Mouse (Mus musculus) kidney, embryonic 14.5 days (tissue): ENCODE measurements around the gene Tmc2. TPM values are rescaled to one million over a fixed set of nuclear protein-coding genes. Genes with fewer than 3 reads are reported as not detected.

Source experiments
- ATAC-seq: fragments of 200-750 bp; cut with Nextera tagmentation; 2 replicates; pipeline ENCODE4 v1.8.0; 2017; ENCODE audit warnings: moderate number of reproducible peaks, mild to moderate bottlenecking, moderate TSS enrichment, moderate library complexity; ENCODE audit not compliant: low FRiP score, low TSS enrichment
- H3K27ac ChIP-seq: fragments of 300-500 bp; sonication (generic); 2 replicates; pipeline ENCODE4 v1.5.1; 2014; ENCODE audit warnings: low read depth, mild to moderate bottlenecking, low read length, moderate library complexity, mixed read lengths
- H3K27me3 ChIP-seq: fragments of 300-500 bp; sonication (generic); 2 replicates; pipeline ENCODE4 v1.6.1; 2014; ENCODE audit warnings: mild to moderate bottlenecking, low read length; ENCODE audit not compliant: control insufficient read depth, insufficient read depth
- H3K36me3 ChIP-seq: fragments of 300-500 bp; sonication (generic); 2 replicates; pipeline ENCODE4 v1.6.1; 2014; ENCODE audit warnings: low read length, mixed read lengths; ENCODE audit not compliant: control insufficient read depth, insufficient read depth
- H3K4me1 ChIP-seq: fragments of 300-500 bp; sonication (generic); 2 replicates; pipeline ENCODE4 v1.6.1; 2014; ENCODE audit warnings: low read length, mixed read lengths; ENCODE audit not compliant: control insufficient read depth, insufficient read depth
- H3K4me2 ChIP-seq: fragments of 300-500 bp; sonication (generic); replicated peaks from 2 replicates; pipeline ENCODE4 v1.6.1; 2014; ENCODE audit warnings: low read depth, mild to moderate bottlenecking, low read length
- H3K4me3 ChIP-seq: fragments of 300-500 bp; sonication (generic); 2 replicates; pipeline ENCODE4 v1.5.1; 2014; ENCODE audit warnings: mild to moderate bottlenecking, low read length
- H3K9ac ChIP-seq: fragments of 300-500 bp; sonication (generic); 2 replicates; pipeline ENCODE4 v1.6.1; 2014; ENCODE audit warnings: low read depth, mild to moderate bottlenecking, low read length, moderate library complexity
- H3K9me3 ChIP-seq: fragments of 300-500 bp; sonication (generic); 2 replicates; pipeline ENCODE4 v1.6.1; 2016; ENCODE audit warnings: low read length; ENCODE audit not compliant: control insufficient read depth
- WGBS: fragments of 180-500 bp; shearing (Covaris S2); extraction: QIAGEN DNeasy Blood & Tissue Kit; methylation state at CpG from one replicate; pipeline ENCODE4 v1.1.7; 2014; 5-methylcytosine and 5-hydroxymethylcytosine counted together
- polyA plus RNA-seq: library from polyadenylated mRNA; unstranded; fragments of >200 nt; fragmentation: Nextera tagmentation; extraction: Ambion mirVana; gene quantifications from 2 replicates; pipeline ENCODE4 v1.2.1, GENCODE M21; 2014

The Tmc2 gene
- polyA plus RNA-seq, result not detected in 2 replicates

DNA sequence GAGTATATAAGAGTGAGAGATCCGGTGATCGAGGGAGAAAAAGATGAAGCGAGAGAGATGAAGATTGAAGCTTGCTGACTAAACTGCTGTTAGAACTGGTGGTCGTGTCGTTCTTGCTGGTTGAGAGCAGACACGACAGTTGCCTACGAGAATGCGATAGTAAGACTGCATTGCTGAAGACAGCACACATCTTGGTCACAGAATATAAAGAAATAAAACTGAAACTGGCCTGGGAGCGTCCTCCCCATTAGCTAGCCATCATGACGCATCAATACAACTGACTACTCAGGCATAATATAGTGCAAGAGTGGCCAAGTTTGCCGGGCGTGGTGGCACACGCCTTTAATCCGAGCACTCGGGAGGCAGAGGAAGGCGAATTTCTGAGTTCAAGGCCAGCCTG lies at the start of gene Tmc2:
Gene Tmc2 (plus strand): TSS at position 301 of the 400 bp plus-strand sequence.
- Histone ChIP-seq H3K27ac (no peak within 1 kb of the TSS), H3K4me3 (no peak within 1 kb of the TSS), H3K4me2 (no peak within 1 kb of the TSS), H3K4me1 (no peaks in the 10 kb centered on the region), H3K9ac (no peak within 1 kb of the TSS), H3K9me3 (0 out of 2 replicates have a peak, but pooled peaks cover 3% of the 10 kb centered on the region), H3K36me3 (no peaks in the 10 kb centered on the region), H3K27me3 (no peaks in the 10 kb centered on the region)
- no peak for ATAC-seq
- 96% methylated on average over 16 of the region's 16 CpGs for WGBS

DNA sequence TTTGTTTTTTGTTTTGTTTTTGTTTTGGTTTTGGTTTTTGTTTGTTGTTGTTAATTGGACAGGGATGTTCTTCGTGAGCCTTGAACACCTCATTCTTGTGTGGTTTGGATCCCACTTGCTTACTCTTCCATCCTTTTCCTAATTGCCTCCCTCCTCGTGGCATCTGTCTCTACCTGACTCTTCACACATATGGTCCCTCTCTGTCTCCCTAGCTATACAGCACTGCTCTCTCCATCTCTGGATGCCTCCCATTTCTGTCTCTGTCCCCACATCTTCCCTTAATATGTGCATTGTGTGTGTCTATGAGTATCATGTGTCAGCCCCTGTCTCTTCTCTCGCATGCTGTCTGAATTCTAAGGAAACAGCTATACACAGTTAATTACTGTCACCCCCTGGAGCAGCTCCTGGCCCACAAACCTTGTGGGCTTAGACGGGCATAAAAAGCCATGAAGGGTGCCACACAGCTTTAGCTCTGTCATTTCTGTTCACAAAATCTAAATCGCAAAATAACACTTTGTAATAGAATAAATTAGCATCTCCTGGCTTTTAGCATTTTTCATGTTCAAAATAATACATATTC lies 48.8 kb upstream of the Tmc2 start:
- Histone ChIP-seq H3K27ac (no peak overlapping the region), H3K4me2 (no peak overlapping the region), H3K4me3 (no peak overlapping the region), H3K9me3 (no peaks in the 10 kb centered on the region), H3K4me1 (no peaks in the 10 kb centered on the region), H3K27me3 (no peaks in the 10 kb centered on the region), H3K36me3 (no peaks in the 10 kb centered on the region), H3K9ac (no peak overlapping the region)
- ATAC-seq, result no peak
- WGBS, result 78% methylated on average over 5 of the region's 5 CpGs

DNA sequence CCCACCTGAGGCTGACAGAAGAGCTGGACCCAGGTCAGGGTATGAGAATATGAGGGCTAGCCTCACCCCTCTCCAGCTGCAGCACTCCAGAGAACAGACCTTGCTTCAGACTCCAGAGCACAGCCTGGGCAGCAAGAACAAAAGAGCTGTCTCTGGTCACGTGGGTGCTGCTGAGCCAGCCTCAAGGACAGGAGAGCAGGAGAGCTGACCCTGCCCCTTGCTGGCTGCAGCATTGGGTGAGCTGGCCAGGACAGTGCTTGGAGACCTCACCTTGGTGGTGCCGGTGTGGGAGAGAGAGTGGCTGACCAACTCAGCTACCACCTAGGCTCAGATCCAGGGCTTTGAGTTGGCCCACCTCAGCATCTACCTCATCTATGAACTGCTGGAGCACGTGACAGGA lies 39.8 kb upstream of the Tmc2 start:
- Histone ChIP-seq H3K9me3 (no peaks in the 10 kb centered on the region), H3K4me1 (no peaks in the 10 kb centered on the region), H3K36me3 (no peaks in the 10 kb centered on the region), H3K27ac (no peak overlapping the region), H3K9ac (no peak overlapping the region), H3K27me3 (no peaks in the 10 kb centered on the region), H3K4me2 (no peak overlapping the region), H3K4me3 (no peak overlapping the region)
- ATAC-seq, result no peak
- 78% methylated on average over 3 of the region's 3 CpGs for WGBS

DNA sequence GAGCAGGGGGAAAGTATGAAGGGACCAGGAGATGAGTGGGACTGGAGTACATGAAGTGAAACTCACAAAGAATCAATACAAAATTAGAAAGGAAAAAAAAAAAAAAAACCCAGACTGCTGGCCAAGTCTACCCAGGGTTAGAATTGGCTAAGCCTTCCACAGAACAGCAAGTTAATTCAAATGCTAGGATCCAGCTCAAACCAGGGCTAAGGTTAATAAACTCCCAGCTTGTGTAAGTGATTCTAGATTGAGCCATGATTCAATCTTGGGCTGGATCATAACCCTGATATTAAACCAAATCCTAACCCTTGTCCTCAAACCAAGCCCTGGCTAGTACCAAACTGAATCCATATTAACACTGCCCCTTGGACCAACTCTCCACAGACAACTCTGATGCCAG lies 39.1 kb upstream of the Tmc2 start:
- Histone ChIP-seq H3K9me3 (no peaks in the 10 kb centered on the region), H3K27ac (no peak overlapping the region), H3K27me3 (no peaks in the 10 kb centered on the region), H3K4me2 (no peak overlapping the region), H3K4me1 (no peaks in the 10 kb centered on the region), H3K4me3 (no peak overlapping the region), H3K36me3 (no peaks in the 10 kb centered on the region), H3K9ac (no peak overlapping the region)
- no peak for ATAC-seq

DNA sequence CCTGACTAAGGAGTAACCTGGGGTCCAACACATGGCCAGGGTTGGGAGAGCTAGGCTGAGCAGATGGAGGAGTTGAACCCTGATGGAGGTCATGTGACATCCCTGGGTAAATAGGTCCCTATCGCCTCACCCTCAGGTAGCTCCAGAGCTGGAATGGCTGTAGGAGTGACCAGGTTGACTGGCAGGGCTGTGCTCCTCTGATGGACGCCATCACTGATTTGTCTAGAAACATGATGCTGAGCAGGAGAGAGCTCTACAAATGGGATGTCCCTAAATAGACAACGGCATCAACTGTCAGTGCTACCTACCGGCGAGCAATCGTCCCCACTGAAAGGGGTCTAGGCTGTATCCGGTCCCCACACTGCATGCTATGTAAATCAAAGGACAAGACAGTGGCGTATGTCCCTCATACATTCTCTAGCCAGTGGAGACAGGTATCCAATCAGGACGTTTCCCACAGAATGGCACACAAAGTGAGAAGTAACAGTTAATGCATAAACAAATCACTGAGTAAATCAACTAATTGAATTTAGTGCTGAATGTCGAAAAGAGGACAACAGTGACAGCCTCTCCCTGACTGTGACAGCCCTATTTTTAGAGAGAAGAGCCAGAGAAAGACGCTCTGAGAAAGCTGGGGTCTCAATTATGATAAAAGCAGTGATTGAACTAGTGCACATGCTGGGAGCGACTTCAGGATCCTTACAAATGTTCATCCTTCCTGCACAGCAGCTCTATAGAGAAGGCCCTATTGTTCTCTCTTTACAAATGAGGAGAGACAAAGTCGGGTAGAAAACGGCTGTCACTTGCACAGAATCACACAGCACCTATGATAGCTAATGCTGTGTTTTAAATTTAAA lies 37.5 kb upstream of the Tmc2 start:
- no peak overlapping the region for H3K9ac ChIP-seq
- no peaks in the 10 kb centered on the region for H3K9me3 ChIP-seq
- H3K36me3 ChIP-seq, result no peaks in the 10 kb centered on the region
- no peak overlapping the region for H3K4me3 ChIP-seq
- no peak overlapping the region for H3K27ac ChIP-seq
- no peak for ATAC-seq
- 76% methylated on average over 14 of the region's 14 CpGs for WGBS
- H3K27me3 ChIP-seq, result no peaks in the 10 kb centered on the region
- no peaks in the 10 kb centered on the region for H3K4me1 ChIP-seq
- no peak overlapping the region for H3K4me2 ChIP-seq

DNA sequence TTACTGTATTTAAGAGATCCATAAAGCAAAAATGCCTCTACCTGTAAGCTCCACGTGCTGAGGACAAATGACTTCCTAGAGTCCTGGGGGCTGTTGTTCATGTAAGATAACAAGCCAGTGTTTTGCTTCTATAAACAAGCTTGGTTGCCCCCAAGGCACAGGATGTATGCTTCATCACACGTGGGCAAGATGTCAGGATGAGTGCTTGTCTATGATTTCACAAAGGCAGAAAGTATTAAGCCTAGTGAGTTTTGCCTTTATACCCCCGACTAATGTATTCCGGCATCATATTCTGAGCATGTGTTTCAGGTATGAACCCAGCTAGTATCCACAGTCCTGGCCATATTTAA lies 36.9 kb upstream of the Tmc2 start:
- H3K36me3 ChIP-seq, result no peaks in the 10 kb centered on the region
- ATAC-seq, result no peak
- no peaks in the 10 kb centered on the region for H3K27me3 ChIP-seq
- H3K4me3 ChIP-seq, result no peak overlapping the region
- no peak overlapping the region for H3K9ac ChIP-seq
- no peak overlapping the region for H3K27ac ChIP-seq
- 54% methylated on average over 4 of the region's 4 CpGs for WGBS
- H3K4me2 ChIP-seq, result no peak overlapping the region
- H3K9me3 ChIP-seq, result no peaks in the 10 kb centered on the region
- no peaks in the 10 kb centered on the region for H3K4me1 ChIP-seq

DNA sequence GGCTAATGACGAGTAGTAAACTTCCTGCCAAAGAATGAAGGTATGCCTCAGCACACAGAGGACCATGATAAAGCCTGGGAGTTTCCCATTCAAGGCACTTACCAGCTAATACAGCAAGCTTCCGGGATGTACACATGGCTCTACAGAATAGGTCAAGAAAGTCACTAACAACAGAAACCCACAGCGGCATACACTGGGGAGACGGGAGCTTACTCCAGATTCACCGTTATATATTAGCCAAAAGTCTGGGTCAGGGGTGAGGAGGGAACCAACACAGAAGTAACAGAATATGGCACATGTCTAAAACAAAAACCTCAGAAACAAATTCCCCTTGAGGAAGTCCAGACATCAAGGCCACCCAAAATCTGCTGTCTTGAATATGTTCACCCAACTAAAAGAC lies 32.3 kb upstream of the Tmc2 start:
- H3K9ac ChIP-seq, result no peak overlapping the region
- H3K27me3 ChIP-seq, result no peaks in the 10 kb centered on the region
- no peak overlapping the region for H3K4me3 ChIP-seq
- H3K27ac ChIP-seq, result no peak overlapping the region
- no peaks in the 10 kb centered on the region for H3K4me1 ChIP-seq
- H3K4me2 ChIP-seq, result no peak overlapping the region
- peaks cover 10% of the 10 kb centered on the region; the same call in 1 of the 2 replicates for H3K36me3 ChIP-seq
- WGBS, result 79% methylated on average over 5 of the region's 5 CpGs
- no peak for ATAC-seq
- H3K9me3 ChIP-seq, result no peaks in the 10 kb centered on the region

DNA sequence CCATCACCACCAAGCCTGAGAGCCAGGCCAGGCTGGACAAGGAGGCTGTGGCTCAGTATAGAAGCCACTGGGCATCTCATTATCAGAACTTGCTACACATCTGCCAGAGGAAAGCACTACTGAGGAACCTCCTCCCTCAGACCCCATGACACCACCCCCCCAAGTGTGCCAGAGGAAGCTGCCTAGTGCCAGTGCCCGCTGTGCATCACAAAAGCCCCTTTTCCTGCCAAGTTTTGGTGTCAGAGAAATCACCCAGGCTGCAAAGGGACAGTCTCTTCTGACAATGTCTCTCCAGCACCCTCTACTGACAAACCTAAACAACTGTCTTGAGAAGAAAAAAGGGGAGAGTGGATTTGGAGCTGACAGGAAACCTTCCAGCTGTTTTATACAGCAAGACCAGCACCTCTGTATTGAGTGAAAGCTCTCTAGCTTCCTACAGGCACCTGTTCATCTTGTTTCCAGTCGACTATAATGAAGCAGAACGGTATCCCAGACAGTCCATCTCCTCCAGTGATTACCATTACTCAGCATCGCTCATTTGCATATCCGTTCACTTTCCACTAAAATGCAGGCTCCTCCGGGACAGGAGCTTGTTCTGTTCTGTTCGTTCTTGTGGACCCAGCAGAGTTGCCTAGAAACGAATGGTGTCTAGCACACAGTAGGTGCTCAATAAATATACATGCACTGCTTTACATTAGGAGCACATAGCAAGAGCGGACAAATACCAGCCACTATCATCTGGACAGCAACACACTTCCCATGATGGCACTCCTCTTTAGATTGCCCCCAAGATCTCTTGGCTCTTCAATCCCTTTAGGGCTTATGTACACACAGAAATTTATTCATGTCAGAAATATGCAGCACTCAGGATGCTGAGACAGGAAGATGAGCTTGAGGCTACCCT lies 28.4 kb upstream of the Tmc2 start:
- peak; percentile 9; the same call in 1 of the 2 replicates for ATAC-seq
- Histone ChIP-seq H3K4me1 (no peaks in the 10 kb centered on the region), H3K27ac (no peak overlapping the region), H3K36me3 (peaks cover 45% of the 10 kb centered on the region), H3K4me2 (no peak overlapping the region), H3K27me3 (no peaks in the 10 kb centered on the region), H3K9me3 (no peaks in the 10 kb centered on the region), H3K9ac (no peak overlapping the region), H3K4me3 (no peak overlapping the region)
- WGBS, result 78% methylated on average over 9 of the region's 9 CpGs
